In genomic region chr17:56057381-56058120, GRCm38 (mm10) we compare ENCODE assay signal across 17 mouse cellular contexts. TPM values are rescaled to one million over a fixed set of nuclear protein-coding genes. Genes with fewer than 3 reads are reported as not detected.
A peak's percentile ranks its signal among the peaks of the same experiment; 100 is the strongest.
DNase-seq lines count a peak whose midpoint lies in the region; ATAC-seq and TF ChIP-seq lines count a peak whose summit lies in the region.
"Had no signal": no experiment of that assay in that cellular context is flagged by ENCODE, and none has a peak within 500 bp of the region (broad histone marks: within the 10 kb centered on the region; RNA-seq: fewer than 3 reads in every experiment).

No protein-coding gene starts in this region.

- H3K27me3 ChIP-seq in cerebellum, adult 2 months (ENCODE audit: control insufficient read depth, insufficient read depth, low read length), result no peaks in the 10 kb centered on the region
- H3K27me3 ChIP-seq in intestine, postnatal 0 days (replicated peaks; ENCODE audit: control insufficient read depth, insufficient read depth, low read length), result no peaks in the 10 kb centered on the region
- H3K27me3 ChIP-seq in intestine, embryonic 15.5 days (replicated peaks), result no peaks in the 10 kb centered on the region
- H3K27me3 ChIP-seq: CH12.LX; limb, embryonic 13.5 days; liver, embryonic 15.5 days had no signal

- peak overlapping the region; percentile 95 for H3K27ac ChIP-seq in cerebellum, adult 2 months (ENCODE audit: insufficient read depth, low read length)
- H3K27ac ChIP-seq in intestine, postnatal 0 days (ENCODE audit: low read depth, low read length), result no peak overlapping the region
- H3K27ac ChIP-seq in intestine, embryonic 15.5 days, result no peak overlapping the region
- H3K27ac ChIP-seq: limb, embryonic 13.5 days; liver, embryonic 15.5 days had no signal

- peaks cover 17% of the 10 kb centered on the region for H3K4me1 ChIP-seq in cerebellum, adult 2 months (ENCODE audit: control insufficient read depth, insufficient read depth, low read length)
- no peaks in the 10 kb centered on the region for H3K4me1 ChIP-seq in intestine, postnatal 0 days (replicated peaks; ENCODE audit: control insufficient read depth, insufficient read depth, low read length)
- no peaks in the 10 kb centered on the region for H3K4me1 ChIP-seq in intestine, embryonic 15.5 days (replicated peaks)
- H3K4me1 ChIP-seq: limb, embryonic 13.5 days had no signal

- no peak for TF ChIP-seq POLR2A in cerebellum, adult 2 months (IDR thresholded peaks at IDR 0.05; ENCODE audit: borderline replicate concordance, insufficient read depth, low read length)

- WGBS in cerebellum, adult 2 months, result 17% methylated on average over 11 of the region's 11 CpGs
- WGBS in intestine, postnatal 0 days, result 92% methylated on average over 11 of the region's 11 CpGs
- WGBS in intestine, embryonic 15.5 days, result 91% methylated on average over 11 of the region's 11 CpGs

- ATAC-seq in intestine, postnatal 0 days, result no peak
- no peak for ATAC-seq in intestine, embryonic 15.5 days
- ATAC-seq: forebrain, embryonic 16.5 days had no signal

- peak; percentile 39; the same call in 1 of the 2 replicates for TF ChIP-seq CTCF in cerebellum, adult 2 months (IDR thresholded peaks at IDR 0.05; ENCODE audit: borderline replicate concordance, insufficient read depth, low read depth, low read length)
- peak; percentile 19; the same call in 1 of the 2 replicates for TF ChIP-seq CTCF in intestine, postnatal 0 days (IDR thresholded peaks at IDR 0.05; ENCODE audit: low read depth)

- no peaks in the 10 kb centered on the region for H3K9me3 ChIP-seq in intestine, postnatal 0 days (ENCODE audit: control insufficient read depth)
- H3K9me3 ChIP-seq in intestine, embryonic 15.5 days, result no peaks in the 10 kb centered on the region
- H3K9me3 ChIP-seq: limb, embryonic 13.5 days; liver, embryonic 15.5 days had no signal

- no peak overlapping the region for H3K9ac ChIP-seq in intestine, postnatal 0 days (ENCODE audit: low read depth, low read length)
- no peak overlapping the region for H3K9ac ChIP-seq in intestine, embryonic 15.5 days
- H3K9ac ChIP-seq: limb, embryonic 13.5 days; liver, embryonic 15.5 days had no signal

- H3K36me3 ChIP-seq in intestine, postnatal 0 days (ENCODE audit: control insufficient read depth, insufficient read depth), result peaks cover 63% of the 10 kb centered on the region
- H3K36me3 ChIP-seq in intestine, embryonic 15.5 days, result peaks cover 58% of the 10 kb centered on the region

- H3K4me3 ChIP-seq in cerebellum, adult 2 months (replicated peaks; ENCODE audit: insufficient read depth, low read depth, low read length), result peak overlapping the region; percentile 48
- no peak overlapping the region for H3K4me3 ChIP-seq in intestine, postnatal 0 days (ENCODE audit: low read depth, low read length)
- no peak overlapping the region for H3K4me3 ChIP-seq in intestine, embryonic 15.5 days (replicated peaks)
- H3K4me3 ChIP-seq: limb, embryonic 13.5 days; liver, embryonic 15.5 days had no signal

- H3K4me2 ChIP-seq in intestine, postnatal 0 days (replicated peaks; ENCODE audit: low read depth), result no peak overlapping the region
- H3K4me2 ChIP-seq in intestine, embryonic 15.5 days (replicated peaks), result no peak overlapping the region
- H3K4me2 ChIP-seq: heart, embryonic 11.5 days; limb, embryonic 13.5 days; liver, embryonic 15.5 days; midbrain, embryonic 11.5 days had no signal

- DNase-seq in cerebellum, adult 2 months, result peak; percentile 72 to 81
- no peak for DNase-seq in cerebellum, postnatal 4 days (ENCODE audit: low spot score in 2 of 2)
- peak; percentile 73 for DNase-seq in brain, adult 2 months (ENCODE audit: low read depth, low spot score)
- peak; percentile 76 to 78 for DNase-seq in cerebellum, postnatal 25 days
- DNase-seq in thymus, adult 18-20 months, result no peak
- DNase-seq: adrenal gland, postnatal 36 days; embryo, embryonic 11 days; heart, postnatal 10 days; thymus, postnatal 4 days had no signal

RNA-seq across cellular contexts. Expression of gene Ubxn6, which starts 17.3 kb away (rescaled TPM):
- 114 TPM in 2 replicates for polyA plus RNA-seq in cerebellum, adult 2 months (2012; rRNA removed)
- 42.5 and 47.7 TPM in 2 replicates for polyA plus RNA-seq in intestine, postnatal 0 days (2015; fragmentation: Nextera tagmentation; extraction: Ambion mirVana)
- 29.9 and 35.1 TPM in 2 replicates for polyA plus RNA-seq in intestine, embryonic 15.5 days (2015; fragmentation: Nextera tagmentation; extraction: Ambion mirVana)

RNA-seq across cellular contexts. Expression of gene Chaf1a, which starts 17.3 kb away (rescaled TPM):
- 2.9 and 3.3 TPM in 2 replicates for polyA plus RNA-seq in cerebellum, adult 2 months (2012; rRNA removed)
- 4.8 and 5.2 TPM in 2 replicates for polyA plus RNA-seq in intestine, postnatal 0 days (2015; fragmentation: Nextera tagmentation; extraction: Ambion mirVana)
- 21.4 and 22.4 TPM in 2 replicates for polyA plus RNA-seq in intestine, embryonic 15.5 days (2015; fragmentation: Nextera tagmentation; extraction: Ambion mirVana)

RNA-seq across cellular contexts. Expression of gene Sh3gl1, which starts 21.1 kb away (rescaled TPM):
- polyA plus RNA-seq in cerebellum, adult 2 months (2012; rRNA removed), result 69.5 and 82.5 TPM in 2 replicates
- polyA plus RNA-seq in intestine, postnatal 0 days (2015; fragmentation: Nextera tagmentation; extraction: Ambion mirVana), result 92.3 and 97.0 TPM in 2 replicates
- polyA plus RNA-seq in intestine, embryonic 15.5 days (2015; fragmentation: Nextera tagmentation; extraction: Ambion mirVana), result 124 TPM in 2 replicates

RNA-seq across cellular contexts. Expression of gene Hdgfl2, which starts 21.9 kb away (rescaled TPM):
- polyA plus RNA-seq in cerebellum, adult 2 months (2012; rRNA removed), result 109 and 116 TPM in 2 replicates
- 25.9 and 33.6 TPM in 2 replicates for polyA plus RNA-seq in intestine, postnatal 0 days (2015; fragmentation: Nextera tagmentation; extraction: Ambion mirVana)
- 85.7 and 86.9 TPM in 2 replicates for polyA plus RNA-seq in intestine, embryonic 15.5 days (2015; fragmentation: Nextera tagmentation; extraction: Ambion mirVana)

RNA-seq across cellular contexts. Expression of gene Mpnd, which starts 52.0 kb away (rescaled TPM):
- polyA plus RNA-seq in cerebellum, adult 2 months (2012; rRNA removed), result 183 and 193 TPM in 2 replicates
- polyA plus RNA-seq in intestine, postnatal 0 days (2015; fragmentation: Nextera tagmentation; extraction: Ambion mirVana), result 41.4 and 43.0 TPM in 2 replicates
- 86.3 and 95.3 TPM in 2 replicates for polyA plus RNA-seq in intestine, embryonic 15.5 days (2015; fragmentation: Nextera tagmentation; extraction: Ambion mirVana)

Comparison
In these comparisons a context has a peak if more than half of its experiments do, and no peak if none do; other contexts are left out.
1. DNase-seq: peak in cerebellum, adult 2 months (2 of 2), brain, adult 2 months (single experiment) and cerebellum, postnatal 25 days (2 of 2); none in cerebellum, postnatal 4 days (0 of 2) and thymus, adult 18-20 months (0 of 2).